Mouse (Mus musculus): ENCODE measurements around the gene Cadm2.

Gene Cadm2

GRCm38 (mm10) chr16:67515549-67515948, 105.2 kb downstream of the Cadm2 start:
- DNase-seq (ENCODE audit: extremely low read depth, insufficient read length, low spot score), result no peak

GRCm38 (mm10) chr16:67509079-67509478, 111.6 kb downstream of the Cadm2 start:
- no peak for DNase-seq (ENCODE audit: extremely low read depth, insufficient read length, low spot score)

DNA sequence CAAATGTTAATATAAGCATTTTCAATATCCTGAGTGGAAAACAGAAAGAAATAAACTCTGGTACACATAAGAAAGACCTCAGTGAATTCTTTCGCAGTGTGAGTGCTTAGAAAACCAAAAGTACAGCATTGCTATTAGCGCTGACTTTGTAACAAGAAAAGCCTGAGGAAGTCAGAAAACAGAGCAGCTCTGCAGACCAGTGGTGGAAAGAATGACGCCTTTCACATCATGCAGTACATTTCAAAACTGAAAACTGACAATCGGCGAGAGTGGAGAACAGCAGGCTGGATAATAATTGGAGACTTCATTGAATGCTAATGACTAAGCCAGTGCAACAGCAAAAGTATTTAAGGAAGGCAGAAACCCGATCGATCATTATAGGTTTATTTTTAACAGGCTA, 138.2 kb downstream of the Cadm2 start:
- DNase-seq (ENCODE audit: extremely low read depth, insufficient read length, low spot score), result no peak

DNA sequence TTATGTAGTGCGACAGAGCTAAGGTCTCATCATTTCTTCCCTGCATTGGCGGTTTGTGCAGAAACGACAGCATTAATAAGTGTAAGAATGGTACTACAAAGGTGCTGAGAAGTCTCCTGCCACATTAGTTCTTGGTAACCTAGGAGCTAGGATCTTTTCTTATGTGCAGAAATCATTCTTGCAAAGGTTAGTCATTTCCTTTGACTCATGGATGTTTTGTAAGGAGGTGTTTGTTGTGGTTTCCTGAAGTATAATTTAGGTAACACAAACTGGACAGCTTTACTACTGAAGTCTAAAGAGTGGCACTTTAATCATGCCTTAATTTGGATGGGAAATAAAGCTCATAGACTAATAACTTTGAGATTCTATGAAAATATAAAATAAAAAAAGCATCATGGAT, 153.7 kb downstream of the Cadm2 start:
- DNase-seq (ENCODE audit: extremely low read depth, insufficient read length, low spot score), result no peak

GRCm38 (mm10) chr16:67436301-67436700, 184.4 kb downstream of the Cadm2 start:
- DNase-seq (ENCODE audit: extremely low read depth, insufficient read length, low spot score), result no peak

- DNase-seq (ENCODE audit: extremely low read depth, insufficient read length, low spot score), result no peak
These were observed 195.3 kb downstream of the Cadm2 start for GRCm38 (mm10) chr16:67425371-67425770.

DNA sequence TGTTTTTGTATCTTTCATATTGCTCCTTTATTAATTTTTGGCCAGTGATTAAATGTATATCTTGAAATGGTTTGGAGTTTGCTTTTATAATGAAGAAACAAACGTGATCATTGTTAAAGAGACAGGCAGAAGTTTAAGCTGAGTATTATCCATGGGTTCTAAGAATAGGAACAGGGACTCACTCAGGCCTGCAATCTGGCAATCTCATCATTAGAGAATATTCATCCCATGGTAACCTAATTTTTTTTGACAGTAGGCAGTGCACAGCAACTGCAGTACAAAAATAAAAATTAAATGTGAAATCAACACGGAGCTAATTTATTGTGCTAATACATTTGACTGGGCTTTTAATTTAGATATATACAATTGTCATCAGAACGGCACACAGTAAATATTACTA, 209.8 kb downstream of the Cadm2 start:
- no peak for DNase-seq (ENCODE audit: extremely low read depth, insufficient read length, low spot score)

GRCm38 (mm10) chr16:67410482-67410881, 210.2 kb downstream of the Cadm2 start:
- DNase-seq (ENCODE audit: extremely low read depth, insufficient read length, low spot score), result no peak

DNA sequence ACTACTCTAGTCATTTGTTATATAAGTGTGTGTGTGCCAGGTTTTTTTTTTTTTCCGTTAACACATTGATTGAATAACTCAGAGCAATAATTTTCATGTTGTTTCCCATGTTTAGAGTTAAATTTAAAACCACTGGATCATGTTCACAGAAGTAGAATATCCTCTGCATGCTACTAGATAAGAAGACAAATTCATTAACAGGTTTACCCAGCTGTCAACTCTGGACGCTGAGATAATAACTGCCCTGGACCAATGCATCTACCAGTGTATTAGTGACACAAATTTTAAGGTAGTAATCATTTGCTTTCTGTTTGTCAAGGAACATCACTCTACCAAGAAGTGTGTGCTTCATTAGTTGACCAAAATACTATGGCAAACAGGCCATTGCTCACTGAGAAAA, 253.0 kb downstream of the Cadm2 start:
- no peak for DNase-seq (ENCODE audit: extremely low read depth, insufficient read length, low spot score)

GRCm38 (mm10) chr16:67348011-67348410, 272.7 kb downstream of the Cadm2 start:
- DNase-seq (ENCODE audit: extremely low read depth, insufficient read length, low spot score), result peak; percentile 16

- DNase-seq (ENCODE audit: extremely low read depth, insufficient read length, low spot score), result no peak
These were observed 273.1 kb downstream of the Cadm2 start for GRCm38 (mm10) chr16:67347561-67347960.

DNA sequence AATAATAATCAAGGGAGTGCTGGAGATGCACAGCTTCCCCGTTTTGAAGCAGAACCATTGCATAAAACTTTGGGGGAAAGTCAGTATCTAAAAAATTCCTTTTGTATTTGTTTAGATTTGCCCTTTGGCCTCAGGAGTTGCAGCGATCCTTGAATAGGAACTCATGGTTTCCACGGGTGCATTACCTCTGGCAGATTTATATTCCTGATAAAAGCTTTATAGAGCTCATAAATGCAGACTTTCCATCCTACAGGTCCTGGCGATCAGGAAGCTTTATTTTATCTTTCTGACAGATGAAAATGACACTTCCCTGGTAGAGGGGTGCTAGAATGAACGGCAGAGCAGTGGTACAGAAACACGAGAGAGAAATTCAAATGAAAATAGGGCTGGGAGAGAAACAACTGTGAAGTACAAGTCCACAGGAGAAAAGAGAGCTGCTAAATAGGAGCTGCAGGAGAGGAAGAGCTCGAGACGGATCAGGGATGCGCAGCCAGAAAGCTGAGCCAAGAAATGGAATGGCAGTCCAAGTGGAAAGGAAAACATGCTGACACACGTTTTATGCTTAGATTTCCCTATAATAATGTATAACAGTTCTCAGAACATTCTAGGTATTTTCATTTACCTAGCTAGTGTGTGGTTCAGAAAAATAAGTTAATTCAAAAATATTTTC, 274.0 kb downstream of the Cadm2 start:
- DNase-seq (ENCODE audit: extremely low read depth, insufficient read length, low spot score), result no peak

DNA sequence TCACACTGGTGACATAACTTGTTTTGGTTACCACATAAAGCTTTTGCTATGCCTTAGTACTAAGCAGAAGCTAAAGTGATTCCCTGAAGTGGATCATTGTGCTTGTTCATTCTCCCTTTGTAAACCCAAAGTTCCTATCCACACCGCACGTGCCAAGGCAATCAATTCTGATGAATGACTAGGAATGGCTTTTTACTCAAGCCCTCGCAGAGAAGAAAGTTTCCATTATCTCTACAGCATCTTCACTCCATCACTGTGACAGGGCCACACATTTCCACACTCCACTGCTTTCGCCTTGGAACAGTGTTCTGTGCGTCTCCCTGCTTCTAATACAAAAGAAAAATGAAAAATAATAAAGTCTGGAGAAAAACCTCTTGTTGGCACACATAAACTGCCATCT, 276.5 kb downstream of the Cadm2 start:
- no peak for DNase-seq (ENCODE audit: extremely low read depth, insufficient read length, low spot score)

- DNase-seq (ENCODE audit: extremely low read depth, insufficient read length, low spot score), result no peak
These were observed 309.7 kb downstream of the Cadm2 start for GRCm38 (mm10) chr16:67311033-67311432.

- no peak for DNase-seq (ENCODE audit: extremely low read depth, insufficient read length, low spot score)
These were observed 336.0 kb downstream of the Cadm2 start for GRCm38 (mm10) chr16:67284664-67285063.

DNA sequence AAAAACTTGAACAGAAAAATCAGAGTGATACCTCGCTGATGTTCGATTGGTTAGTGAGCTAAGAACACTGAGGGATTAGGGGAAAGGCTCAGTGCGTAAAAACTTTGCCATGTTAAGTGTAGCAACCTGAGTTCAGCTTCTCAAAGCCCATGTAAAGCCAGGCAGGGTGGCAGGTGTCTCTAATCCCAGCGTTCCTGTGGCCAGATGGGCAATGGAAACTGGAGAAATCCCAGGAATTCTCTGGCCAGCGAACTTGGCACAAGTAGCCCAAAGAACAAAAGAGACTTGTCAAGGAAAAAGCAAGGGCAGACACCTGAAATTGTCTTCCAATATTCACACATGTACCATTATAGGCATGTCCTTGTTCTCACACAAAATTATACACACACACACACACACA, 377.1 kb downstream of the Cadm2 start:
- DNase-seq (ENCODE audit: extremely low read depth, insufficient read length, low spot score), result no peak

- DNase-seq (ENCODE audit: extremely low read depth, insufficient read length, low spot score), result no peak
These were observed 385.8 kb downstream of the Cadm2 start for GRCm38 (mm10) chr16:67234862-67235261.

GRCm38 (mm10) chr16:67226696-67227095, 394.0 kb downstream of the Cadm2 start:
- no peak for DNase-seq (ENCODE audit: extremely low read depth, insufficient read length, low spot score)

DNA sequence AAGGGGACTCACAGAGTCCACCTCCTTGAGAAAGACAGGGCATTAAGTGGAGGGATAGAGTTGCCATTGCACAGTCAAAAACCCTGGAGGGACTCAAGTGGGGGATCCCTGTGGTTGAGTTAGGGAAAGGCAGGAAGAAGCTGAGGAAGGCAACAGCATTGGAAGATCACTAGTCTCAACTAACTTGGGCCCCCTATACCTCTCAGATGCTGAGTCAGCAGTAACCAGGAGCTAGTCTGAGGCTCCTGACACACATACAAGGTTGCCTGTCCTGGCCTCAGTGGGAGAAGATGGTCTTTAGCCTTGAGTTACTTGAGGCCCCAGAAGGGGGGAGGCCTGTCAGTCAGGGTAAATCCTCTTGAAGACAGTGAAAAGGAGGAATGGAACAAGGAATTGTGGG, 417.4 kb downstream of the Cadm2 start:
- no peak for DNase-seq (ENCODE audit: extremely low read depth, insufficient read length, low spot score)

- no peak for DNase-seq (ENCODE audit: extremely low read depth, insufficient read length, low spot score)
These were observed 427.8 kb downstream of the Cadm2 start for GRCm38 (mm10) chr16:67192852-67193415.

GRCm38 (mm10) chr16:67192395-67192794, 428.3 kb downstream of the Cadm2 start:
- no peak for DNase-seq (ENCODE audit: extremely low read depth, insufficient read length, low spot score)

DNA sequence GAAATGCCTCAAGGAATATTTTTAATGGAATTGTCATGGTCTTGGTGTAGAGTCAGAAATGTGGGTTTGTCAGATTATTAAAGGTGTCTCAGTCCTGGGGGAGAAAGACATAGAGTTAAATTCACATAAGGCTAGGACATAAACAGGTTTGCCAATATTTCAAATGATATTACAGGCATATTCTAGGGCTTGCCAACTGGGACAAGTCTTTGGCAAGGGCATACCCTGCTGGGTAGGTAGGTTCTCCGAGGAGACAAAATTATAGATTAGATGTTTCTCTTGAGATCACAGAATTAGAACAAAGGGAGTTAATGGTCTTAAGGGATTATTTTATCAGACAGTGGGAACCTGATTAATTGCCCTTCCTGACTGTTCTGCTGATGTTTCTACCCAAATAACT, 434.4 kb downstream of the Cadm2 start:
- DNase-seq (ENCODE audit: extremely low read depth, insufficient read length, low spot score), result no peak

DNA sequence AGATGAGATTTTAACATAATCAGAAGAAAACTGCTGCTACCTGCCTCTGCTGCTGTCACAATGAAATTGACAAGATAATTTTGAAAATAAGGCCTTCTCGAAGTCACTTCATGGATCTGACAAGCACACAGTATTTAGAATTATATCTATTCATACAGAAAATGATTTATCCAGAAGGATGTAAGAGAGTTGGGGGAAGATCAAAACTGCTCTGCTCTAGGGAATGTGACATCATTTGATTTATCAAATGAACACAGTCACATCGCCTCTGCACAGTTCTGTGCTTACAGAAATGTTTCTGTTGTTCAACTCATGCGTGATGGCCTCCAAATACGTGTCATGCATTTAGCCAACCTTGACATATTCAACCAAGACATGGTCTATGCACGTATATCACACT, 437.8 kb downstream of the Cadm2 start:
- DNase-seq (ENCODE audit: extremely low read depth, insufficient read length, low spot score), result no peak
